Mouse (Mus musculus) liver, embryonic 14.5 days (tissue): Measurements from ENCODE around the gene Foxl1. TPM values are rescaled to one million over a fixed set of nuclear protein-coding genes. Genes with fewer than 3 reads are reported as not detected.

Experiments used
- ATAC-seq: fragments of 200-750 bp; cut with Nextera tagmentation; 2 replicates; pipeline ENCODE4 v1.8.0; 2017; ENCODE audit warnings: moderate number of reproducible peaks, mild to moderate bottlenecking, moderate library complexity; ENCODE audit not compliant: insufficient read depth
- DNase-seq, 3 experiments: peaks; one replicate each; pipeline ENCODE4 v3.0.0-alpha.2; 2012 to 2013; ENCODE audit warnings: low read depth in 3 of 3, low spot score in 3 of 3
- H3K27ac ChIP-seq: fragments of 300-500 bp; sonication (generic); 2 replicates; pipeline ENCODE4 v1.5.1; 2014; ENCODE audit warnings: moderate library complexity, mild to moderate bottlenecking, control low read depth, inconsistent platforms
- H3K27me3 ChIP-seq: fragments of 300-500 bp; sonication (generic); 2 replicates; pipeline ENCODE4 v1.6.1; 2014; ENCODE audit warnings: mild to moderate bottlenecking, low read length, moderate library complexity; ENCODE audit not compliant: control insufficient read depth, insufficient read depth
- H3K36me3 ChIP-seq: fragments of 300-500 bp; sonication (generic); replicated peaks from 2 replicates; pipeline ENCODE4 v1.6.1; 2014; ENCODE audit warnings: low read depth; ENCODE audit not compliant: control insufficient read depth, insufficient read depth
- H3K4me1 ChIP-seq, 2 experiments: fragments of 200-500 bp in 1 of 2; fragments of 300-500 bp in 1 of 2; sonication (generic) in 1 of 2; replicated peaks; 2 replicates each; pipeline ENCODE4 v1.6.1; 2012 to 2014; ENCODE audit warnings: antibody characterized with exemption in 1 of 2, inconsistent platforms in 1 of 2, low read length in 1 of 2; ENCODE audit not compliant: control insufficient read depth in 2 of 2, insufficient read depth in 2 of 2
- H3K4me2 ChIP-seq: fragments of 300-500 bp; sonication (generic); 2 replicates; pipeline ENCODE4 v1.6.1; 2014; ENCODE audit warnings: low read depth, mild to moderate bottlenecking, control low read depth, moderate library complexity
- H3K4me3 ChIP-seq, 2 experiments: fragments of 200-500 bp in 1 of 2; fragments of 300-500 bp in 1 of 2; sonication (generic) in 1 of 2; 2 replicates each; pipeline ENCODE4 v1.5.1; 2012 to 2014; ENCODE audit warnings: low read depth in 2 of 2, low read length in 2 of 2, mild to moderate bottlenecking in 2 of 2, control low read depth in 1 of 2, inconsistent platforms in 1 of 2, moderate library complexity in 1 of 2; ENCODE audit not compliant: insufficient read depth in 1 of 2
- H3K9ac ChIP-seq: fragments of 300-500 bp; sonication (generic); replicated peaks from 2 replicates; pipeline ENCODE4 v1.6.1; 2014; ENCODE audit warnings: mild to moderate bottlenecking, control low read depth, moderate library complexity
- H3K9me3 ChIP-seq: fragments of 300-500 bp; sonication (generic); 2 replicates; pipeline ENCODE4 v1.6.1; 2016; ENCODE audit warnings: low read length, mixed read lengths; ENCODE audit not compliant: control insufficient read depth
- CTCF ChIP-seq: IDR thresholded peaks from 2 replicates; pipeline ENCODE4 v1.5.1; 2016; ENCODE audit warnings: antibody characterized with exemption, low read depth, control low read depth
- EP300 ChIP-seq: IDR thresholded peaks from 2 replicates; pipeline ENCODE4 v1.6.1; 2016; ENCODE audit warnings: antibody characterized with exemption, low read depth
- WGBS: fragments of 180-500 bp; shearing (Covaris S2); extraction: QIAGEN DNeasy Blood & Tissue Kit; methylation state at CpG from one replicate; pipeline ENCODE4 v1.1.7; 2014; ENCODE audit not compliant: insufficient replicate concordance; 5-methylcytosine and 5-hydroxymethylcytosine counted together
- polyA plus RNA-seq, 2 experiments: library from polyadenylated mRNA; depleted of rRNA in 1 of 2; stranded (reverse) in 1 of 2; unstranded in 1 of 2; fragments of >200 nt; fragmentation: Nextera tagmentation in 1 of 2; extraction: Ambion mirVana in 1 of 2; gene quantifications; 2 replicates each; pipeline versions ENCODE4 v1.2.1 to v1.2.3; 2012 to 2014

Foxl1 gene
- polyA plus RNA-seq, 2 experiments, result 0.07 to 0.08 TPM

DNA sequence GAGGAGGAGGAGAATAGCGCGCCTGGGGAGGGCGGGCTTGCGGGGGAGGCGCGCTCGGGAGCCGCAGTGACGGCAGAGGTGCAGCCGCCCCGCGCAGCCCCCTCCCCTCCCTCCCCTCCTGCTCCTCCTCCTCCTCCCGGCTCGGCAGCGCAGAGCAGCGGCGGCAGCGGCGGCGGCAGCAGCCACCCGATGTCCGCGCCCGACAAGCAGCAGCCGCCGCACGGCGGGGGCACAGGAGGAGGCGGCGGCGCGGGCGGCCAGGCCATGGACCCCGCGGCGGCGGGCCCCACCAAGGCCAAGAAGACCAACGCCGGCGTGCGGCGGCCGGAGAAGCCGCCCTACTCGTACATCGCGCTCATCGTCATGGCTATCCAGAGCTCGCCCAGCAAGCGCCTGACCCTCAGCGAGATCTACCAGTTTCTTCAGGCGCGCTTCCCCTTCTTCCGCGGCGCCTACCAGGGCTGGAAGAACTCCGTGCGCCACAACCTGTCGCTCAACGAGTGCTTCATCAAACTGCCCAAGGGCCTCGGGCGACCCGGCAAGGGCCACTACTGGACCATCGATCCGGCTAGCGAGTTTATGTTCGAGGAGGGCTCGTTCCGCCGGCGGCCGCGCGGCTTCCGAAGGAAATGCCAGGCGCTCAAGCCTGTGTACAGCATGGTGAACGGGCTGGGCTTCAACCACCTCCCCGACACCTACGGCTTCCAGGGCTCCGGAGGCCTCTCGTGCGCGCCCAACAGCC is 43.4 kb upstream of the Foxl1 start, which contains the start of gene Foxf1:
Foxf1 (plus strand) TSS at position 177 of the 742 bp plus-strand sequence.
- H3K36me3 ChIP-seq, result no peaks in the 10 kb centered on the region
- TF ChIP-seq CTCF (no peak), EP300 (no peak)
- ATAC-seq, result no peak
- DNase-seq, result no peak
- no peak within 1 kb of the TSS for H3K9ac ChIP-seq
- H3K4me3 ChIP-seq, result peak within 1 kb of the TSS; percentile 33 to 34
- WGBS, result 1% methylated on average over 61 of the region's 83 CpGs
- no peak within 1 kb of the TSS for H3K27ac ChIP-seq
- peaks cover 100% of the 10 kb centered on the region for H3K27me3 ChIP-seq
- no peaks in the 10 kb centered on the region for H3K4me1 ChIP-seq
- H3K9me3 ChIP-seq, result no peaks in the 10 kb centered on the region
- peak within 1 kb of the TSS; percentile 51 for H3K4me2 ChIP-seq

DNA sequence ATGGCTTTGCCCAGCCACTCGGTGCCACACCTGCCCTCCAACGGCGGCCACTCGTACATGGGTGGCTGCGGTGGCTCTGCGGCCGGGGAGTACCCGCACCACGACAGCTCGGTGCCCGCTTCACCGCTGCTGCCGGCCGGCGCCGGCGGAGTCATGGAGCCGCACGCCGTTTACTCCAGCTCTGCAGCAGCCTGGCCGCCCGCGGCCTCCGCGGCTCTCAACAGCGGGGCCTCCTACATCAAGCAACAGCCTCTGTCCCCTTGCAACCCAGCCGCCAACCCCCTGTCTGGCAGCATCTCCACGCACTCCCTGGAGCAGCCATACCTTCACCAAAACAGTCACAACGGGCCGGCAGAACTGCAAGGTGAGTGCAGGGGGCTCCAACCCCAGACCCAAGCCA is 42.7 kb upstream of the Foxl1 start:
- Histone ChIP-seq H3K27me3 (peaks cover 100% of the 10 kb centered on the region), H3K27ac (no peak overlapping the region), H3K9me3 (no peaks in the 10 kb centered on the region), H3K9ac (no peak overlapping the region), H3K4me1 (no peaks in the 10 kb centered on the region), H3K4me3 (peak overlapping the region; percentile 31 to 34), H3K36me3 (no peaks in the 10 kb centered on the region), H3K4me2 (no peak overlapping the region)
- DNase-seq (no peak), ATAC-seq (no peak)
- no peak for TF ChIP-seq CTCF
- WGBS, result 5% methylated on average over 30 of the region's 30 CpGs

DNA sequence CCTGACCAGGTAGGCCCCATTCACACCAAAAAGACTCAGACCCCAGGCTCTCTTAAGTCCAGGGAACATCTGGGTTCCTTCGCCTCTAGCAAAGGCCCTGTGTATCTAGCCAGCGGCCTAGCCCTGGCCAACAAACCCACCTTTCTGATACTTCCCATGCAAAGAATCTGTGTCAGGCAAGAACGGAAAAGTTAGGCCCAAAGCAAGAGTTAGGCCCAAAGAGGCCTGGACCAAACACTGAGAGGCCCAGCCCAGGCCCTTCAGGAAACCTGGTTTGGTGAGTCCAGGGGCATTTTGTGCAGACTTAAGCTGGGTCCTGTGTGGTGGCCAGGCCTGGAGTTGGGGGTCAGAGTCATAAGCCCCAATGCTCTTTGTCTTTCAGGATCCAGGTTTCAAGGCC is 42.2 kb upstream of the Foxl1 start:
- DNase-seq (no peak), ATAC-seq (no peak)
- Histone ChIP-seq H3K4me1 (no peaks in the 10 kb centered on the region), H3K36me3 (no peaks in the 10 kb centered on the region), H3K4me3 (peak overlapping the region; percentile 31 to 34; a peak in 3 of 4 replicates), H3K27ac (no peak overlapping the region), H3K27me3 (peaks cover 100% of the 10 kb centered on the region), H3K9ac (no peak overlapping the region), H3K4me2 (no peak overlapping the region), H3K9me3 (no peaks in the 10 kb centered on the region)
- WGBS, result 51% methylated on average over 3 of the region's 3 CpGs
- TF ChIP-seq CTCF, result no peak
- no peak for TF ChIP-seq EP300

DNA sequence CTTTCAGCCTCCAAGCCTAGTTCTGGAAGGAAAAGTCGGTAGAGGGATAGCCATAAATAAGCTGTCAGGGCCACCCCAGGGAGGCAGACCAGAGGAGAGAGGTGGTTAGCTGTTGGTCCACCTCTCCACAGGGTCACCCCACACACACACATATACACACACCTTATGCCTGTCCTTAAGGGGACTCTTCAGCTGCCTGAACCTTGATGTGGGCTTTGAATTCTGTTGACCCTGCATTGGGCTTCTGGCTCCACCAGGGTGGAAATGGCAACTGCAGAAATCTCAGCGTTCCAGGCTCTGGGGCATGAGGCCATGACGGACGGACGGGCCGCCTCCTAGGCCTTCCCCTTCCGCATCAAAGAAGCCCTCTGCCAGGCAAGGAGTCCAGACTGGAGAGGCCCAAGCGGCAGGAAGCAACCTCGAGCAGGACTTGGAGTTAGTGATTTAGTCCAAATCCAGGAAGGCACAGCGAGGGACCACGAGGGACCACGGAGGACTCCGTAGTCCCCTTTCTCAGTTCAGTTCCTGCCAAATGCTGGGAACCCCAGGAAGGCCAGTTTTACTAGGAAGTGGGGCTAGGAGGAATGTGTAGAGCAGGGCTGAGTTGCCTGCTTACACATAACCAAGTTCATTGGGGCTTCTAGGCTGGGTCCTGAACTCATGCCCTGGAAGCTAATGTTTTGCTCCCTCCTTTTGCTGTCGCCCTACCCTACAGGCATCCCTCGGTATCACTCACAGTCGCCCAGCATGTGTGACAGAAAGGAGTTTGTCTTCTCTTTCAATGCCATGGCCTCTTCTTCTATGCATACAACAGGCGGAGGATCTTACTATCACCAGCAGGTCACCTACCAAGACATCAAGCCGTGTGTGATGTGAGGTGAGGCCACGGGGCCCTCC is 41.5 kb upstream of the Foxl1 start:
- Histone ChIP-seq H3K4me1 (no peaks in the 10 kb centered on the region), H3K27me3 (peaks cover 99% of the 10 kb centered on the region), H3K9me3 (no peaks in the 10 kb centered on the region), H3K27ac (no peak overlapping the region), H3K9ac (no peak overlapping the region), H3K36me3 (no peaks in the 10 kb centered on the region), H3K4me3 (peak overlapping the region; percentile 10 to 31; a peak in 3 of 4 replicates), H3K4me2 (no peak overlapping the region)
- DNase-seq (no peak), ATAC-seq (no peak)
- no peak for TF ChIP-seq EP300
- TF ChIP-seq CTCF, result no peak
- 20% methylated on average over 19 of the region's 19 CpGs for WGBS

DNA sequence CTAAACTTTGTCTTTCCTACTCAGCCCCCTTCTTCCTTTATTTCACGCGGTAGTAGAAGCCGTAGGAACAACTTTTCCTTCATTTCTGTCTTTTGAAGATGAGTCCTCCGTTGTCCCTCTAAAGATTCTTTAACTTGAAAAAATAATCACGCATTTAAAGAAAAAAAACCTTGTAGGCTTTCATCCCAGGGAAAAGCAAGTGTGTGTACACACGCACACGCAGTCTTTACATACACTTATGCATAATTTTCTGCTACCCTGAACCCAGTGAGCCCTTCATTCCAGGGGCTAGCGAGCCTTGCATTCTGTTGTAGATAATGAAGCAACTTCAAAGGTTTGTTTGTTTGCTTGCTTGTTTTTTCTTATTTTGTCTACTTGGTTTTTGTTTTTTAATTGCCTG is 39.5 kb upstream of the Foxl1 start:
- no peaks in the 10 kb centered on the region for H3K9me3 ChIP-seq
- H3K27ac ChIP-seq, result no peak overlapping the region
- H3K9ac ChIP-seq, result no peak overlapping the region
- no peaks in the 10 kb centered on the region for H3K4me1 ChIP-seq
- no peak overlapping the region for H3K4me2 ChIP-seq
- no peak overlapping the region for H3K4me3 ChIP-seq
- TF ChIP-seq CTCF (no peak), EP300 (no peak)
- WGBS, result 21% methylated on average over 8 of the region's 8 CpGs
- DNase-seq (no peak), ATAC-seq (no peak)
- H3K27me3 ChIP-seq, result peaks cover 92% of the 10 kb centered on the region
- H3K36me3 ChIP-seq, result no peaks in the 10 kb centered on the region
